Mouse (Mus musculus) neutrophil, adult 5-6 weeks (primary cell): ENCODE measurements around the gene Gprc5c. TPM values are rescaled to one million over a fixed set of nuclear protein-coding genes. Genes with fewer than 3 reads are reported as not detected.

Experiments used
- ATAC-seq: fragments of 151-379, 151-347 bp; 2 replicates; pipeline ENCODE4 v1.8.0; 2017; ENCODE audit warnings: mild to moderate bottlenecking, moderate TSS enrichment; ENCODE audit not compliant: insufficient number of reproducible peaks, poor library complexity, low FRiP score, severe bottlenecking; ENCODE audit errors: extremely low read depth
- total RNA-seq: library from RNA; stranded (forward); fragments of 200-1000 nt; gene quantifications from 2 replicates; pipeline ENCODE4 v1.2.3, GENCODE M21; 2017

The Gprc5c gene
- 0.37 and 1.0 TPM in 2 replicates for total RNA-seq

DNA sequence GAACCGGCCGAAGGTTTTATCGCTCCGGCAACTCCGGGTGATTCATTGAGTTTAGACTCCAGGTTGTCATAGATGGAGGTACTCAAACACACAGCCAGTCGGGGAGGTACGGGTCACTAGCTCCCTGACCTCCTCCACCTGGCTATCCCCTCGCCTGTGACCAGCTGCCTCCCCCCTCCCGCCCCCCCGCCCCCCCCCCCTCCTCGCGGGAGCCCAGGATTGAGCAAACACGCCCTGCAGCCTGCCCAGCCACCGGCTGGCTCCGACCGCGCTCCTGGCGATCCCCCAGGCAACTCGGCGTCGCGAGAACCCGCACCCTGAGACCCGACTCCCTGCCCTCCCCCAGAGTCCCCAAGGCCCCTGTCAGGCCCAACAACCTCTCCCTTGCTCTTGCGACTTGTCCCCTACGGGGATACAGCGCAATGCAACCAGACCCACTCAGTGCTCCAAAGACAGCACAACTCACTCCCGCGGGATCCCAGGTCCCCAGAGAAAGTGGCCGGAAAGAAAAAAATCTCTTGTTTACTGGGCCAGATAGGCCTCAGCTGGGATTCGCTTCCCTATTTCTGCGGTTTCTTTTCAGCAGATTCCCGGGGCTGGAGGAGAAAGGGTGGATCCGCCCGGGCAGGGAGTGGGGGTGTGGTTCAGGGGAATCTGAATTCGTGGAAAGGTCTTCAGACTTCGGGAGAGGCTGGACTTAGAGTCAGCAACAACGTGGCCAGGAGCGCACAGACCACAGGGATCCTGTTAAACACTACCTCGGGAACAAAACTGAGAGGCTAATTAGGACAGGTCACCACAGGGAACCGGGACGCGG is at the start of gene Gprc5c:
Gene Gprc5c (plus strand): TSS at position 701 of the 817 bp plus-strand sequence.
- ATAC-seq = no peak

DNA sequence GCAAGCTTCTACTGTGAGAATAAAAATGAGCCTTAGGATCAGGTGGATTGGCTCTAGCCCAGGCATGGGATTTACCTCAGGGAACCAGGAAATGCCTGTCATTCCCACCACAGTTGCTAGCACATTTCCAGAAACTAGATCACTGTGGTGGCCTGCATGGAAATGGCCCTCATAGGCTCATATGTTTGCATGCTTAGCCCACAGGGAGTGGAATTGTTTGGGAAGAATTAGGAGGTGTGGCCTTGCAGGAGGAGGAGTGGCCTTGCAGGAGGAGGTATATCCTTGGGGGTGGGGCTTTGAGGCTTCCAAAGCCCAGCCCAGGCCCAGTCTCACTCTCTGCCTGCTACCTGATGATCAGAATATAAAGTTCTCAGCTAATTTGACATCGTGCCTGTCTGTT is 49.0 kb upstream of the Gprc5c start:
- ATAC-seq = no peak

DNA sequence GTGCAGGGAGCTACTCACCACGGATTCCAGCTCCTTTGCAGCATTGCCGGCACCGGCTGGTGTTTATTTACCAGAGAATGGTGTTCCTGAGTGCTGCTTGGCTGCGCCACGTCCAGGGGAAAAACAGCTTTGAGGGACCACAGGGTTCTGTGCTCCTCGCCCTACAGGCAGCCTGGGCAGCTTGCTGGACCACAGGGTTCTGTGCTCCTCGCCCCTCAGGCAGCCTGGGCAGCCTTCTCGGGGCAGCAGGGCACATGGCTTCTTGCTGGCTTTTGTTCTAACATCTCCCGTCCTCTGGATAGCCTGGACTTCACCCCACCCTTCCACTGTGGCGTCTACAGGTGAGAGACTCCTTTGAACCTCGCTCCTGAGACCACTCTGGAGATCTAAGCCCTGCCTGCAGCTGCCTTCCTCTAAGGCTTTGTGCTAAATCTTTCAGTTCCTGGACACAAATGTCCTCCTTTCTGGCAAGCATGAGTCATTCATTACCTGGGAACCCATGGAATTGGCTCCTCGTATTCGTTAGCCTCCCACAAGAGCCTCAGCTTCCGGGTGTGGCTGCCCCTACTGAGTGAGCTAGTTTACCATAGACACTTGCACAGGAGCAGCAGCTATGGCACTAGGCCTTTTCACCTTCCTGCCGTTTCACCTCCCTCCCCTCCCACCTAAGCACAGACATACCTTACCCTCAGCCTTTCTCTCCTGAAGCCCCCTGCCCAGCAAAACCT is 48.2 kb upstream of the Gprc5c start:
- ATAC-seq = no peak

DNA sequence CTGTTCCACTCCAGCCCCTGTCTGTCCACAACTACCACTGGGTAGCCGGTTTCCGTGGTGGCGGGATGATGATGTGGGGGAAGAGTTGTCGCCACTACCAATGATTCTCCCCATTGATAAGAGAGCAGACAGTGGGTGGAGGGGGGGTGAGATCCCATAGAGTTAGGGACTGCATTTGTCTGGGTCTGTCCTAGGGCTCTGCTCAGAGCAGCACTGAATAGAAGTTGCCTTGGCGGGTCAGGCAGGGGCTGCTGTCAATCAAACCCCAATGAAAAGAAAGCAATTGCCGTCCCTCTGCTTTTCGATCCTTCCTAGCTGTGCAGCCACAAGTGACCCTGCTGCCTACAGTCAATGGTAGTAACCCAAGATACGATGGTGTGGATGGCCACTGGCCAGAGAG is 47.0 kb upstream of the Gprc5c start:
- ATAC-seq = no peak

DNA sequence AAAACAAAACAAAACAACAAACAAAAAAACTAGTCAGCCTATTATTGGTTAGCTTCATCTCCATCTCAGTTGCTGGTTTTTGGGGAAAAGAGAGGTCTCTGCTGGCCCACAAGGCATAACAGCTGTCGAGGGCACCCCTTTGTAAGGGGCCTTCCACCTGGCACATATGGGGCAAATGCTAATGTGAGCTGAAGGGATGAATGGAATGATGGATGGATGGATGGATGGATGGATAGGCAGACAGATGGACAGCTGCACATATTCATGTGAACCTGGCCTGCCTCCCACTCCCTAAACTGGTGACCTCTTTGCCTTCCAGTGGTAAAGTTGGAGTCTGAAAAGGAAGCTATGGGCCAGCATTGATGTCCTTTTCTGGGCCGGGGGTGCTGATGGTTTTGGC is 43.9 kb upstream of the Gprc5c start:
- ATAC-seq = no peak

DNA sequence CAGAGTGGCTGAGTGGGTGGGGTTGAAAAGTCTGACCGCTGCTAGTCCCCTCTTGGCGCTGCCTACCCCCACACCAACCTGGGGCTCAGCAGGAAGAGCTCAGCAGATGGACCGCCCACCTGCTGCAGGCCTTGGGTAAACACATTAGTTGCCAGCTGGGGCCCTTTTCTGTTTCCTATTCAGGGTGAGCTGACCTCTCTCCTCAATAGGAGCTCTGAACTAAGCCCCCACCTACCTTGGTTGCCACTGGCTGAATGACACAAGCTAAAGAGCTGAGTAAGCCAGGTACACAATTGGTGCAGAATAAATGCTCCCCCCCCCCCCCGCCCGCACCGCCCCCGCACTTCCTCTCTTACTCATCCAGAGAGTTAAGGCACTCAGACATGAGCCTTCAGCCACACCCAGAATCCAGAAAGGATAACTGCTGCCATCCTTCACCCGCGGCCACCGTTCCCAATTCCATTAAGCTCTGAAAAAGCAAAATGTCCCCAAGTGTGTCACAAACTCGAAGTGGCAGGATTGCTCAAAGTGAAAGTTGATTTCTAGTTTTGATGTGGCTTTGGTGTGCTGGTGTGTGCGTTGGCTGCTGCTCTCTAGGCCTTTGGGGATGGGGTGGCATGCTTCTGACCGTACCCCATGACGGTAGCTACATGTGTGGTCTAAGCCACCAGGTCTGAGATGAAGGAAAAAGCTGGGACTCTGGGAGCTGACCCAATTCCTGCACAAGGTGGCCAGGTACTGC is 43.1 kb upstream of the Gprc5c start:
- peak; percentile 16; the same call in 1 of the 2 replicates for ATAC-seq

DNA sequence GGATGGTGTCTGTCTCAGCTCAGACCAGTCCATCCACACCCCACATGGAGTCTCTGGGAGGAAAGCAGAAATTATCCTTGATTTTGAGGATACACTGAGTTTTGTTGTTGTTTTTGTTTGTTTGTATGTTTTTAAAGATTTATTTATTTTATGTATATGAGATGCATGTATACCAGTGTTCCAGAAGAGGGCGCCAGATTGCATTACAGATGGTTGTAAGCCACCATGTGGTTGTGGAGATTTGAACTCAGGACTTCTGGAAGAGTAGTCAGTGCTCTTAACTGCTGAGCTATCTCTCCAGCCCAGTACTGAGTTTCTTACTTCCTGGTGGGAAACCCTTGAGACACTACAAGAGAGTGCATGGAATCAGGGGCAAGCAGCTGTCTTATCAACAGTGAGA is 41.6 kb upstream of the Gprc5c start:
- no peak for ATAC-seq

DNA sequence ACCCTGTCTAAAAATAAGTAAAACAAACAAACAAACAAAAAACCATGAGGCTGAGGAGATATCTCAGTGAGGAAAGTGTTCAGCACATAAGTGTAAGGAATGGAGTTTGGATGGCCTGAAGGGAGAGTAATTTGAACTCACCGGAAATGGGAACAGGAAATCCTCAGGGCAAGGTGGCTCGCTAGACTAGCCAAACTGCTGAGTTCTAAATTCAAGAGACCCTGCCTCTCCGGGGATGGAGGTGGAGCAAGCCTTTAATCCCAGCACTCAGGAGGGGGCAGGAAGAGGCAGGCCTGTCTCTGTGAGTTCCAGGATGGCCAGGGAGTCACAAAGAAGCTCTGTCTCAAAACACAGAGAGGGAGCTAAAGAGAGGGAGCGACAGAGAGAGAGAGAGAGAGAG is 40.6 kb upstream of the Gprc5c start:
- ATAC-seq = no peak

DNA sequence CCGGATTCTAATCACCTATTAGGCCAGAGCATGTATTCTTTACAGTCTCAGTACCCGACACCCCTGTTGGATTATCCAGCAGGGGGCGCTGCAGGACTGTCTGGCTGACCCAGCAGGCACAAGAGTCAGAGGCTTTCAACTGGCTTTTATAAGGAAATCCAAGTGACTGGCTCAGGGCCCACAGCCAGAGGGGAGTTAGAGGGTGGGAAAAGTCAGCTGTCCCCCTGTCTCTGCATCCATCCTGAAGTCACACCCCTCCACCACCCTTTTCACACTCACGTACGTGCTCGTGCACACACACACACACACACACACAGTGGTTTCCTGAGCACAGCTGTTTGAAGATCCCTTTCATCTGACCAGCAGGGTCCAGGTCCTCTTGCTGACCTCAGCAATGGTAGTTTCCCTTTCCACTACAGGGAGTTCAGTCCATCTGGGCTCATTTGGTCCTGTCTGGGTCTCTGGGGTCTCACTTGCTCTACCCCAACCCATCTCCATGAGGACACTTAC is 38.2 kb upstream of the Gprc5c start:
- ATAC-seq = peak; percentile 66

DNA sequence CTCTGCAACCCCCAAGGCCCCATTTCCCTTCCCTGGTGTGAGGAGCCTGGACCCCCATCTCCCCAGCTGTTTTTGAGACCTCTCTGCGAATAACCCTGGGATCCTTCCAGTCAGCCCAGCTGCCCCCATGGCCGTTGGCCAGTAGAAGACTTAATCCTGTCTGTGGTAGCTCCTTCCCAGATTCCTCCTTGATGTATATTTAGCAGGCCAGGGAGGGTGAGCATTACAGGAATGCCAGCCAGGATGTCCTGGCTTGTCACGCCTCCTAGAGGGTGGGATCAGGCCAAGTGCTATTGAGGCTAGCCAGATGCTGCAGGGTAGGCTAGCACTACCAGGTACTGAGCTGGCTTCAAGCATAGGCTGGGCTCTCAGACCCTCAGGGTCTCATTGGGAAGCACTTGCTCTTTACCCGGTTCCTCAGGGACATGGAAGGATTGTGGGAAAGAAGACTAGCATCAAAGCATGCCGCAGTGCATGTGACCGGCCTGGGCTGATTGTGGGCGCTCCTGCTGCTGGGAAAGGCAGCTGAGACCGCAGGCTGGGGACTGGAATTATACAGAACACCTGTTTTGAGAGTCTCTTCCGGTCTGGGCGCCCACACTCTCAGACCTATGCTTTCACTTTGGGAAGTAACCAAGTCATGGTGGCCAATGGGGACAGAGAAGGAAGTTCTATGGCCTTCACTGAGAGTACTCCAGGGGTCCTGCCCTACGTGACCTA is 35.9 kb upstream of the Gprc5c start:
- 0 out of 2 replicates have a peak, but pooled peaks have one; percentile 17 for ATAC-seq

DNA sequence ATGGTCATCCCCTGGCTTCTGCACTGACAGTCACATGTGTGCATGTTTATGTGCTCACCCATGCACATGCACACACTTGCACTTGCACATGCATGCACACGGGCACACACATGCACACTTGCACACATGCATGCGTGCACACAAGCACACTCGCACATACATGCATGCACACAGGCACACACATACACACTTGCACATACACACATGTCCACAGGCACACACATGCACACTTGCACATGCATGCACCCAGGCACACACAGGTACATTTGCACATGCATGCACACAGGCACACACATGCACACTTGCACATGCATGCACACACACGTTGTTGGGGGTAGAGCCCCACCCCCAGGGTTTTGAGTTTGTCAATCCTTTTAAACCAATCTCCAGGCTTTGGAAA is 34.0 kb upstream of the Gprc5c start:
- no peak for ATAC-seq

DNA sequence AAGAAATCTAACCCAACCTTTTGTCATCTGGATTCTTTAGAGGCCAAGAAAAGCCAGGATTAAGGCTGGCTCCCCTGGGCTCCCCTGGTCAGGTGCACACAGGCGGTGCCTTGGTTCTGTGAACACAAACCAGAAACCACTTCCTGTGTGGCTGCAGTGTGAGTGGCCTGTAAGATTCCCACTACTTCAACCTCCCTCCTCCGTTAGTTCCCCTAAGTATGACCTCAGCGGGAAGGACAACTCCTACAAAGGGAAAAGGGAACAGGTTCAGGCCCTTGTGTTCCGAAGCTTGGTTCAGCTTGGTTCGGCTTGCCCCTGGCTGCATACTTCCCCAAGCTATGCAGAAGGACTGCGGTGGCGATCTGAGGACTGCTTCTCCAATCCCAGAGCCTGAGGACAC is 32.8 kb upstream of the Gprc5c start:
- 0 out of 2 replicates have a peak, but pooled peaks have one; percentile 10 for ATAC-seq

DNA sequence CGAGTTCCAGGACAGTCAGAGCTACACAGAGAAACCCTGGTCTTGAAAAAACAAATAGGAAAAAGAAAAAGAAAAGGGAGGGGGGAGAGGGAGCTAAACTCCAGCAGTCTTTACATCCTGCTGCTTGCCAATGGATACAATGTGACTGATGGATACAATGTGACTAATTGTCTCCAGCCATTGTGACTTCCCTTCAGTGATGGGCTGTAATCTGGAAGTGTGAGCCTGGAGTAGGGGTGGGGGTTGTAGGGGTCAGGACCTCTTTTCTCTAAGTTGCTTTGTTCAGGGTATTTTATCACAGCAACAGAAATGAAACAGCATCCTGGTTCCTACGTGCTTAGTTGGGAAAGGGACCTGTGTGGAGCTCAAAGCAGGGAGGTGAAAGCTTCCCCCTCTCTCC is 31.8 kb upstream of the Gprc5c start:
- ATAC-seq = no peak

DNA sequence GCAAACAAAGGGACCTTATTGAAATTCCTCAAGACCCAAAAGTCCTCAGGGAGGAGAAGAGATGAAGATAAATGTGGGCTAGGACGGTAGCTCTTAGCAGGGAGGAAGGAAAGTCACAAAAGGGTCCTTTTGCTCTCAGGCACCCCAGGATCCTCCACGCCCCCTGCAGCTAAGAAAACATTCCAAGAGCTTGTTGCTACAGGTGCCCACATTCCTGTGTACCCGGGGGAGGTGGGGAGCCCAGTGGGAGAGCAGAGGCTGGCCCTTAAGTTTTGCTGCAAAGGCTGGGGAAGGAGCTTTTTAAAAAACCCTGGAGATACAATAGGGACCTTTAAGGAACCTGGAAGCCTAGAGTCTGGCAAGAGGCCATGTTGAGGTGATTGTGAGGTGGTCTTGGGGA is 30.5 kb upstream of the Gprc5c start:
- no peak for ATAC-seq

DNA sequence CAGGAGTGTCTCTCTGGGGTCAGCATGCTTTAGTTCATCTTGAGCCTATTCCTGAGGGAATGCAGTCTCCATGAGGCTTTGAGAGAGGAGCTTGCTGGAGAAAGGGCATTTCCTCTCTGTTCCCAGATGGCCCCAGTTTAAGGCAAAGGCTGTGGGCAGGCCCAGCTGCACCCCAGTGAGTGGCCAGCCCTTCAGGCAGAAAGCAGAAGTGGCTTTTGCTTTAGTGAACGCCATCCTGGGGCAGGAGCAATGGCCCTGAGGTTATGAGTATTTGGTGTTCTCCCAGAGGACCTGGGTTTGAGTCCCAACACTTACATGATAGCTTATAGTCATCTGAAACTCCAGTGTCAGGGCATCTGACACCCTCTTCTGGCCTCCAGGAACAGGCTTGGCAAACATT is 29.6 kb upstream of the Gprc5c start:
- ATAC-seq = no peak

DNA sequence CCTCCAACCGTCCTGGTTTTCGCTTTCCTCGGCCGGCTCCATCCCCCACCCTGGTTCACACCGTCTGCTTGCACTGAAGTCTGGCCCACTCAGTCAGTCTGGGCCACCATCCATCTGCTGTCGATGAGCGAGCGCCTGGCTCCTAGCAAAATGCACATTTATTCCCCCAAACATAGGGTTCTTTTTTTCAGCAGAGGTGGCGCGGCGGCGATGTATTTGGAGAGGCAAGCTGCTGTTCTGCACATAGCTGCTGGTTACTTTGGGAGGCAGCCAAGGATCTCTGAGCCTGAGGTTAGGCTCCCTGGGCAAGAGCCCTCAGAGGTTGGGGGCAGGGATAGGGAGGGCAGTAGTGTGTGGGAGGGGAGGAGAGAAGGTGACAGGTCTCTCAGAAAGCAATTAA is 28.2 kb upstream of the Gprc5c start:
- ATAC-seq = no peak

DNA sequence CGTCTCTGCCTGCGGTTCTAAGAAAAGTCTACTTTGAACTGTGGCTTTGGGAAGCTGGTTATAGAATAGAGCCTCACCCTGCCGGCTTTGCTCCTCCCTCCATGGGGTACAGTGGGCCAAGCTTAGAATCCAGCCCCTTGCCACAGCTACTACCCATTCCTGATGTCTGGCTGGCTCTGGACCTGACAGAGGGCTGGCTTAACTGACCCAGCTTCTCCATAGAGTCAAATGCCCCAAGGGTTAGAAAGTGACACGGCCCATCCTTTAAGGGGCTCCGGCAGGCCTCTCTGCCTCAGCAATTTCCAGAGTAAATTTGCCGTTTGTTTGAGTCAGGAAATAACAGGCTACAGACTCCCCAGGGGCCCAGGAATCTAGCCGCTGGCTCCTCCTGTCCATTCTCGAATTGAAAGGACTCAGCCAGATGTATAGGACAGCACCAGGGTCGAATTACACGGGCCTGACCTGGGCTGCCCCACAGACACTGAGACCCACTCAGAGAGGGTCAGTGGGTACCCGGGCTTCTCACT is 27.7 kb upstream of the Gprc5c start:
- ATAC-seq = no peak

DNA sequence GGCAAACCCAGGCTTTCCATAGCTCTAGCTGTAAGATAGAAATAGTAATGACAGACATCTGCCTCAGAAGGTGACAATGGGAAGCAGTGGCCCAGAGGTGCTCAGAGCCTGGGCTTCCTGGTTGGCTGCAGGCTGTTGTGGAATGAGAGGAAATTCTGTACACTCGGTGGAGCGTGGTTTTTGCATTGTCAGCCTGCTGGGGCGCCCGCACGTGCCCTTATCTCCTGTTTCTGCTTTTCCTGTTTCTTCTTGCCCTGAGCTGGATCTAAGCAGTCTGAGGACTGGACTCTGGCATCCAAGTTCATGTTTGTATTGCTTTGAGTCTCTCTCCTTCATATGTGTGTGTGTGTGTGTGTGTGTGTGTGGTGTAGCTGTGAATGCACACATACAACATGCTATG is 24.3 kb upstream of the Gprc5c start:
- ATAC-seq = no peak
